Comparison of ENCODE assay signal across 12 mouse cellular contexts in the genomic region with DNA sequence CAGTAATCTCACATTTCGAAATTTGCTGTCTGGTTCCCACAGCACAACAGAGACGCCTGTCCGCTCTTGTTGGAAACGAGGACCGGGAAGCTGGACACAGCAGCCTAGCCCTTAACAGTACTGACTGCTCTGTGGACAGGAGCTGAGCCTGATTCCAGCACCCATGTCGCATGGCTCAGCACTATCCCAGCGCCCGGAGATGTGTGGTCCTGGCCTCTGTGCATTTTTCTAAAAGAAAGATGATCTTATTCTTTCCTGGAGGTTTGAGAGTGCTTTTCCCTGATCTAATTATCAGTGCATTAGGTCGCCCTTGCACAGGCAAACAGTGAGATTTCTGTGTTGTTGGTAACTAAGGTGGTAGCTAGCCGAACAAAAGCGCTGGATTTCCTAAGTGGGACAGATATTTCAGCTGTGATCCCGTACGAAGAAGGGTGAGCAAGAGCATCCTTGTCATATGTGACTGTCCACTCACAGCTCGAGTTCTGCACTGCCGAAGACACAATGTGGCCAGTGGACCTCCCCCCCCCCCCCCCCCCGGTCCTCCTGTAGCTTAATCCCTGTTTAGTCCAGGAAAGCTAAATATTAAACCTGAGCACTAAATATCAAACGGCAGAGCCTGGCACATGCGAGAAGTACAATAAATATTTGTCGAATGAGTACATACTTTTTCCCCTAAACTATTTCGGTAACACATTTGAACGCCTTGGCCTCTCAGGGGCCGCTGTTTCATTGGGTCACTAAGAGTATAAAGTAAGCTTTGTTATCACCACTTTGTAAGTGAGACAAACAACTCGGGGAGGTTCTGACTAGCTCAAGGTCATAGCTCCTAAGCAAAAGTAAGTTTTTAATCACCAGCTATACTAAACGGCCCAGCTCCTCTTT.
DNase-seq lines count a peak whose midpoint lies in the region; ATAC-seq and TF ChIP-seq lines count a peak whose summit lies in the region.
"Had no signal": no experiment of that assay in that cellular context is flagged by ENCODE, and none has a peak within 500 bp of the region (broad histone marks: within the 10 kb centered on the region; RNA-seq: fewer than 3 reads in every experiment).

No protein-coding gene starts in this region.

- H3K36me3 ChIP-seq in heart, embryonic 15.5 days: peaks cover 18% of the 10 kb centered on the region
- H3K36me3 ChIP-seq in liver, adult 2 months (ENCODE audit: control insufficient read depth, insufficient read depth, low read length): peaks cover 12% of the 10 kb centered on the region; the same call in 1 of the 2 replicates
- peaks cover 7% of the 10 kb centered on the region; the same call in 1 of the 2 replicates for H3K36me3 ChIP-seq in intestine, embryonic 15.5 days

- no peak overlapping the region for H3K9ac ChIP-seq in heart, embryonic 15.5 days
- no peak overlapping the region for H3K9ac ChIP-seq in liver, adult 2 months (ENCODE audit: low read depth, low read length)
- no peak overlapping the region for H3K9ac ChIP-seq in intestine, embryonic 15.5 days
- H3K9ac ChIP-seq: embryonic facial prominence, embryonic 15.5 days had no signal

- H3K27me3 ChIP-seq in heart, embryonic 15.5 days: no peaks in the 10 kb centered on the region
- H3K27me3 ChIP-seq in liver, adult 2 months (ENCODE audit: control insufficient read depth, insufficient read depth, low read length): no peaks in the 10 kb centered on the region
- no peaks in the 10 kb centered on the region for H3K27me3 ChIP-seq in intestine, embryonic 15.5 days (replicated peaks)
- H3K27me3 ChIP-seq: CH12.LX; embryonic facial prominence, embryonic 15.5 days had no signal

- H3K9me3 ChIP-seq in heart, embryonic 15.5 days (replicated peaks): no peaks in the 10 kb centered on the region
- H3K9me3 ChIP-seq in intestine, embryonic 15.5 days: no peaks in the 10 kb centered on the region
- H3K9me3 ChIP-seq: embryonic facial prominence, embryonic 15.5 days had no signal

- no peaks in the 10 kb centered on the region for H3K79me2 ChIP-seq in liver, adult 2 months (ENCODE audit: control insufficient read depth, insufficient read depth, low read length)

- peak overlapping the region; percentile 78 for H3K27ac ChIP-seq in heart, embryonic 15.5 days
- no peak overlapping the region for H3K27ac ChIP-seq in liver, adult 2 months (replicated peaks; ENCODE audit: insufficient read depth, low read depth, low read length)
- H3K27ac ChIP-seq in intestine, embryonic 15.5 days: 0 out of 2 replicates have a peak overlapping the region, but pooled peaks have one; percentile 19

- no peak for DNase-seq in heart, postnatal 10 days
- DNase-seq in liver, adult 2 months (ENCODE audit: extremely low read depth, low read depth, low spot score): peak; percentile 62
- DNase-seq in liver (no peak), MN1 (ENCODE audit: low spot score) (peak; percentile 85)
- no peak for DNase-seq in gastrocnemius, postnatal 14 days
- DNase-seq in ovary, adult 18-20 months (ENCODE audit: low spot score): no peak
- DNase-seq: cerebellum, adult 8-10 months; kidney, adult 18-20 months had no signal

- peaks cover 41% of the 10 kb centered on the region for H3K4me1 ChIP-seq in heart, embryonic 15.5 days (replicated peaks)
- H3K4me1 ChIP-seq in liver, adult 2 months (ENCODE audit: control insufficient read depth, insufficient read depth, low read length): peaks cover 6% of the 10 kb centered on the region
- H3K4me1 ChIP-seq in intestine, embryonic 15.5 days (replicated peaks): peaks cover 15% of the 10 kb centered on the region

- ATAC-seq in heart, embryonic 15.5 days (replicated peaks; ENCODE audit: insufficient number of reproducible peaks, insufficient read depth, low FRiP score, low read depth): 0 out of 2 replicates have a peak, but pooled peaks have one; percentile 54
- peak; percentile 45 for ATAC-seq in intestine, embryonic 15.5 days

- 48% methylated on average over 24 of the region's 24 CpGs for WGBS in heart, embryonic 15.5 days
- 16% methylated on average over 24 of the region's 24 CpGs for WGBS in liver, adult 2 months
- WGBS in intestine, embryonic 15.5 days: 46% methylated on average over 24 of the region's 24 CpGs

- TF ChIP-seq CTCF in liver, adult 2 months (IDR thresholded peaks at IDR 0.05; ENCODE audit: low read depth, low read length): no peak

- H3K4me3 ChIP-seq in heart, embryonic 15.5 days: no peak overlapping the region
- no peak overlapping the region for H3K4me3 ChIP-seq in liver, adult 2 months (ENCODE audit: insufficient read depth, low read depth, low read length)
- no peak overlapping the region for H3K4me3 ChIP-seq in intestine, embryonic 15.5 days (replicated peaks)
- H3K4me3 ChIP-seq: embryonic facial prominence, embryonic 15.5 days had no signal

- no peak for TF ChIP-seq POLR2A in liver, adult 2 months (IDR thresholded peaks at IDR 0.05; ENCODE audit: extremely low read depth, insufficient read depth, low read length)

- intact Hi-C loops in heart, postnatal 10 days (cut with DNase I): no loop called here
- intact Hi-C loops in gastrocnemius, postnatal 14 days (cut with DNase I; ENCODE audit: low total_unique reads): loop anchor here (10.0 kb wide), 1 partner anchor 86 kb away; the partner anchor contains the start of gene Cdk17

- H3K4me2 ChIP-seq in heart, embryonic 15.5 days: no peak overlapping the region
- no peak overlapping the region for H3K4me2 ChIP-seq in intestine, embryonic 15.5 days (replicated peaks)
- H3K4me2 ChIP-seq: embryonic facial prominence, embryonic 15.5 days had no signal

Comparison
In these comparisons a context has a peak if more than half of its experiments do, and no peak if none do; other contexts are left out.
1. DNase-seq: peak in liver, adult 2 months (single experiment) and MN1 (single experiment); none in heart, postnatal 10 days (0 of 2), liver (single experiment), gastrocnemius, postnatal 14 days (single experiment) and ovary, adult 18-20 months (single experiment).